Mouse (Mus musculus) left cerebral cortex, adult 9 months (tissue): Measurements from ENCODE around the gene Plekho1.
"Not testable (repeated sequence)": the region's sequence is repeated elsewhere in the genome, so short reads cannot be mapped to it uniquely, and the experiment has no call there.

ENCODE experiments used
- DNase-seq, 2 experiments: peaks; one replicate each; pipeline ENCODE4 v3.0.0; 2022; ENCODE audit warnings: low spot score in 2 of 2

Gene Plekho1

DNA sequence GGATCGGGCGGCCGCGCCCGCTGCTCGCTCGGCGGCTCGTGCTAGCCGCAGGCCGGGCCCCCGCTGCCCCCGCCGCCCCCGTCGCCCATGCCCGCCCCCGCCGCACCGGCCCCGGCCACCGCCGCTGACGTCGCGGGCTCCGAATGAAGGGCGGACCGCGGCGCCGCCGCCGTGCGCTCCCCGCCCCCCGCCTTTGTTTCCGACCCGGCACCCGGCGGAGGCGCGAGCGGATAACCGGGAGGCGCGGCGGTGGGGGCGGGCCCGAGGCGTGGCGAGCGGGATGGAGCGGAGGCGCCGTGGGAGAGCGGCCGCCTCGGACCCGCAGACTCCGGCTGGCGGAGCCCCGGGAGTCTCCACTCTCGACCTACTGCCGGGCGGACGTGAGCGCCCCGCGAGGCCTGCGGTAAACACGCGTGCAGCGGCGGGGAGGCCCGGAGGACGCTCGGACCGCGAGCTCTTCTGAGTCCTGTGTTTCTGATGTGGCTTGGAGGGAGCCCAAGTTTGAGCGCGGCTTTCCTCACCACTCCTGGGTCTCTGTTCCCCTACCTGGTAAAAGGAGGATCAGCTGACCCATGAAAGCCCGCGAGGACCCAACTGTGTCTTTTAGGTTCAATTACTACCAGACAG, at the start of gene Plekho1:
Gene Plekho1 (minus strand): TSS at position 200 of the 627 bp plus-strand sequence.
- DNase-seq: no peak

DNA sequence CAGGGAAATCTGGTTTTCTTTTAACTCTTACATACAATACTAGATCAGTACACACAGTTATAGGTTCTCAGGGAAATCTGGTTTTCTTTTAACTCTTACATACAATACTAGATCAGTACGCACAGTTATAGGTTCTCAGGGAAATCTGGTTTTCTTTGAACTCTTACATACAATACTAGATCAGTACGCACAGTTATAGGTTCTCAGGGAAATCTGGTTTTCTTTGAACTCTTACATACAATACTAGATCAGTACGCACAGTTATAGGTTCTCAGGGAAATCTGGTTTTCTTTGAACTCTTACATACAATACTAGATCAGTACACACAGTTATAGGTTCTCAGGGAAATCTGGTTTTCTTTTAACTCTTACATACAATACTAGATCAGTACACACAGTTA, 48.8 kb upstream of the Plekho1 start:
- DNase-seq: not testable (repeated sequence)

DNA sequence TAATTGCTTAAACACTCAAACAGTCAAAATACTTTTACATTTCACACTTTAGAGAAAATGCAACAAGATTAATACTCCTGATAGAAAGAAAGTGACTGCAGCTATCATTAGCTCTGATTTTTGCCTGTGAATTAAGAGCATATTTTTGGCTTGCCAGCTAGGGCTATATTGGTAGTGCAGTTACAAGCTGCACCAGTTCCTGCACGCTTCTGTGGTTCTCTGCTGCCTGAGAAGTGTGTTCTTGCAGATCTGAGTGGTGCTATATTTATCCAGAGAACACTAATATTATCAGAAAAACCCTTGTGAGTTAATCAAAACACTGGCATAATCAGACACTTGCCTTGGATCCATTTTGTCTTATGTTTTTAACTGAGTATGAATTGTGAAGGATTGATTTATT, 47.3 kb upstream of the Plekho1 start:
- no peak for DNase-seq

DNA sequence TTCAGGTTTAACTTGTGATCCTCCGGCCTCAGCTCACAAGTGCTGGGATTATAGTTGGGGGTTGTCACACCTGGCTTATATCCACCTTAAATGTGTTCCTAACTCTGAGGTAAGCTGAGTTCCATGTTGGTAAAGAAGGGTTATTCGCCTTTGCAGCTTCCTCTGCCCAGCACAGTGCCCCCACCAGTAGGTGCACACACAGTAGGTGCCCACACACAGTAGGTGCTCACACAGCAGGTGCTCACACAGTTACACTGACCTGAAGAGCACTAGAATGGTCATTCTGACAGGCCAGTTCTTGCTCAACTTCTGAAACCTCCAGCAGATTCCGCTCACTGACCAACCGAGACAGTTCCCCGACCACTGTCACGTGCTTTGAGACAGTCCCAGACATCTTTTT, 45.3 kb upstream of the Plekho1 start:
- DNase-seq: no peak

DNA sequence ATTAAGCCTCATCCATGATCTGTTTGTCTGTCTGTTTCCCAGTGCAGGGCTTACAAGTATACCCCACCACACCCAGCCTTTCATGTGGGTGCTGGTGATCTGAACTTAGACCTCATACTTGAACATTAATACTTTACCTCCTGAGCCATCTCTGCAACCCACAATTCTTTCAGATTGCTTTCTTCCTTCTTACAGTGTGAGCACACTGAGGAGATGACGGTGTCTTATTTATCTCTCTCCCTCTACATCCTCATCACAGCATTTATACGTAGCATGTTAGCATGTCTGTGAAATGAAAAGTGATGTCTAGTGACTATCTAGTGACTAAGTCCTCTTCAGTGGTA, 44.8 kb upstream of the Plekho1 start:
- DNase-seq: no peak

DNA sequence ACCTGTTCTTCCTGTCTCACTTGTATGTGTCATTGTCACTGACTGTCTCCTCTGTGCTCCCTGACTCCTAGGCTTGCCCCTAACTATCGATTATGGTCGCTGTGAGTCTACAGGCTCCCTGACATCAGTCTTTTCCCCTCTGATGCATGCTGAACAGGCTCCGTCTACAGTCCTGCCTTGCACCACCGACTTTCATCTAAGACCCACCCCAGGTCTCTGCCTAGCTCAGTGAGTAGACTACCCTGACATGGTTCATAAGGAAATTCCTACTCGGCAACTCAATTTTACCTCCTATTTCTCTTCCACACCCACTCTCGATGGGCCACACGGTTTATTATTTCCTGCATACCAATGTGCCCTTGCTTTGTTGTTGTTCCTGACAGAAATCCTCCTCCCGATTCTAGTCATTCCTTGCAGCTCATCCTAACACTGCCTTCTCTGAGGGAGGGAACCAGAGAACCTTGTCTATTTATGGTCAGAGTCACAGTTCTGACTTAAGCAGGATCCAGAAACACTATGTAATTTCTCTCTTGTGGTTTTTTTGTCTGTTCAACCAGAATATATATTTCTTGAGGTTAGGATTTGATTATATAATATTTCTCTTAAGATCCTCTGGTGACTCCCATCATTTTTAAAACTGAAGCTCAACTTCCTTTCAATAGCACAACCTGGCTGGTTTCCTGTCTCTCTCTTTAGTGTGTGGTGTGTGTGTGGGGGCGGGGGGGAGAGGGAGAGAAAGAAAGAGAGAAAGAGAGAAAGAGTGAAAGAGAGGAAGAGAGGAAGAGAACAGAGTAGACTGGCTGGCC, 44.3 kb upstream of the Plekho1 start:
- peak in 1 of 2 experiments; percentile 24 for DNase-seq

DNA sequence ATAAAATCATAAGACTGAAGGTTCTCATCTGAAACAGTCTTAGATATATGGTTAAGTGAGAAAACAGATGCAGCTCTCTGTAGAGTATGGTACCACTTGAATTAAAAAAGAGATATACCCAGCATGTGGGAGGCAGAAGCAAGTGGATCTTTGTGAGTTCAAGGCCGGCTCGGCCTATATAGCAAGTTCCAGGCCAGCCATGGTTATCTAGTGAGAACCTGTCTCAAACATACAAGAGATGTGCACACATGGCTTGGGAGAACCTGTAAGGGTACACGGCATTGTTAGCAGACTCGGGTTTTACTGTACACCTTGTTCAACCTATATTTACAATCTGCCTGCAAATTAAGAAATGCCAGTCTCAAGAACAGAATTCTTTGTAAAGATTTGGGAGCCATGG, 43.0 kb upstream of the Plekho1 start:
- DNase-seq: no peak

DNA sequence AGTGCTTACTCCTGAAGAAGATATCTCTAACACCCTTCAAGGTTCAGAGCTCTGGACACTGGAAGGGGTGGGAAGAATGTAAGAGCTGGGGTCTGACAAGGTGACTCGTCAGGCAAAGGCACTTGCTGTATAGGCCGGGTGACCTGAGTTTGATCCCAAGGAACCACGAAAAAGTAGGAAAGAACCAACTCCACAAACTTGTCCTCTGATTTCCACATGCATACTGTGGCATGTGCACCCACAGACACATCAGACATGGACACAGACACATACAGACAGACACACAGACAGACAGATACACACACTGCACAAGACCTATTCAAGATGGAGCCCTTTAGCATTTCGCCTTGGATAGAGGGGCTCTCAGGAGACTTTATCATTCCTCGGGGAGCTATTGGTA, 42.4 kb upstream of the Plekho1 start:
- no peak for DNase-seq

DNA sequence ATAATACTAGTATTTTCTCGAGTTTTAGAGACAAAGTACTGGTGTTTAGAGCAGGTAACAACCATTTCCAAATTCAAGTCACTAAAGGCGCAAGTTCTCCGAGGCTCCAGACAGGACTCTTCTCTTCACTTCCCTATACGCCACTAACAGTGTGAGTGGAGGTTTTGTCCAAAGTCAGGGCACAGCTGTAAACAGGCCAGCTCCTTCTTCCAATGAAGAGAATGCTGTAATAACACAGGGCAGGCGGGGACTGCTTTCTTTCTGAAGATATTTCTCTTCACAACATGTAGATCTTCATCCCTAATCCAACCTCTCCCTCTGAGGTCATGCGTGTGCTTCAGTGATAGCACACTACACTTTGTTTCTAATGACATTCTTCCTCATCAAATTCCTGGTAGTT, 41.0 kb upstream of the Plekho1 start:
- no peak for DNase-seq

DNA sequence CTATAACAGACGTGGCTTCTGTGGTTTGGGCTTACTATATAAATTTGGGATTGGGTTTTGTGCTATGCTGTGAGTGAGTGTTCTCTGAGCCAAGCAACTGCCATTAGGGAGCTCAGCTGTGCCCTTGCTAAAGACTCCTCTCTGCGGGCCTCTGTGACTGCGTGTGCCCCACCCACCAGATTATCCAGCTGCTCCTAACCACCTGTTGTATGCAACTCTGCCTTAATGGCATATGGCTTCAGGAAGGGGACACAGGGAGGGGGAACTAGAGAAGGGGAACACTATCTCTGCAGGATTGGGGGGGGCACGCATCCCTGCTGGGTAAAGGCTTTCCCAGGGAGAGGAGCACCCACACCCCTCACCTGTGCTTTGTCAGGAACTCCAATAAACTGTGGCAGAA, 37.2 kb upstream of the Plekho1 start:
- DNase-seq: no peak

DNA sequence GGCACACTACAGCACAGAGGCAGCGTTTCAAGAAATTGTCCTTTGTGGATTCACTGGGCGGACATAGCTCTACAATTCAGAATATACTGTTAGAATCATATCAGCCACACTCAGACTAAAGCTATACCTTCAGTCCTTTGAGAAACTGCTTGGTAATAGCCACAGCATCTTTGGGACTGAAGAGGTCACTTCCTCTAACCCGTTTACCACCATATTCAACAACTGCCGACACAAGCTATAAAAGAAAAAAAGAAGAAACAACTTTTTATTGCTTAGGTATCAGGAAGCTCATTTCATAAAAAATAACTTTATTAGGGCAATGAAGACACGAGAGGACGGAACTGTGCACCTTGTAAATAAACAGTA, 36.8 kb upstream of the Plekho1 start:
- no peak for DNase-seq

DNA sequence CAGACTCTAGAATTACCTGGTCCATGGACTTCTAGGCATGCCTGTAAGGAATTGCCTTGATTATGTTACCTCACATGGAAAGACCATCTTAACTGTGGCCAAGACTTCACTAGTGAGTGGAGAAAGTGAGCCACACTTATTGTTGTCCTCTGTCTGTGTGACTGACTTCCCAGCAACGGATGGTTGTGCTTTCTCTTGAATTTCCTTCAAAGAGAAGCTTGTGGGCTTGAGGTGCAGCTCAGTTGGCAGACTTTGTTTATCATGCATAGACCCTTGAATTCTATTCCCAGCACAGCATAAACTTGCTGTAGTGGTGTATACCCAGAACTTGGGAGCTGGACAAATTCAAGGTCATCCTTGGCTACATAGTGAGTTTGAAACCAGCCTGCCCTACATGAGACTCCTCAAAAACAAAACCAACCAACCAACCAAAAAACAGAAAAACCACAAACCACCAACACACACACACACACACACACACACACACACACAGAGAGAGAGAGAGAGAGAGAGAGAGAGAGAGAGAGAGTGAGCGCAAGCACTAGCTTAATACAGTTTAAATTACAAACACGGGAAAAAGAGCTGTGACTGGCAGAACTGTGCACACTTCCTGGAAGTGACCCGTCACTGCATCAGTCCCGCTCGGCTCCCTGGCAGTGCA, 36.3 kb upstream of the Plekho1 start:
- DNase-seq: no peak

DNA sequence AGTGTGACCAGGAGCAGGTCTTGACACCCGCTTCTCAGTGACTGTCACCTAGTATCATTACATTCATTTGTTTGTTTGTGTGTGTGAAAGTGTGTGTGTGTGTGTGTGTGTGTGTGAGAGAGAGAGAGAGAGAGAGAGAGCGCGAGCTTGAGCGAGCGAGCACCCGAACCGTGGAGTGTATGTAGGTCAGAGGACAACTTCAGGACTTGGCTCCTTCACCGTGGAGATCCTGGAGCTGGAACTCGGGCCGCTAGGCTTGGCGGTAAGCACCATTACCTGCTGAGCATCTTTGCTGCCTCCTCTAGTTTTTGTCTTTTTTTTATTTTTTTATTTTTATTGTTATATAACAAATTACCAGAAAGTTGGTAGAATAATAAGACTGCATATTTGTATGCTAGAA, 34.0 kb upstream of the Plekho1 start:
- DNase-seq: no peak

DNA sequence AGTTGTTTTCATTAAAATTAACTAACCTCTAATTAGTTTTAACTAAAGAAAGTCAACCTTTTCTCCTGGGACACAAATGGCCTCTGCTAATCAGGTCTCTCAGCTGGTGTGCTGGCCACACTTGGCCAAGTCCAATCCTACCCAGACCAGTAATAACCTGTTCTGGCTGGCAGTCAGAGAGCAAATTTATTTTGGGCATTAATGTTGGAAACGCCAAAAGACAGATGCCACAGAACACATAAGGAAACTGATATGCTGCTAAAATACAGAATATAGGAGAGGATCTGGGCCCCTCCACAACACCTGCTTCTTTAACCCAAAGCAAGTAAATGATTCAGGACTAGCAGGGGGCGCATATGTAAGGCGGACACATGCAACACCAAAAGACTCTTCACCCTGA, 33.5 kb upstream of the Plekho1 start:
- no peak for DNase-seq

DNA sequence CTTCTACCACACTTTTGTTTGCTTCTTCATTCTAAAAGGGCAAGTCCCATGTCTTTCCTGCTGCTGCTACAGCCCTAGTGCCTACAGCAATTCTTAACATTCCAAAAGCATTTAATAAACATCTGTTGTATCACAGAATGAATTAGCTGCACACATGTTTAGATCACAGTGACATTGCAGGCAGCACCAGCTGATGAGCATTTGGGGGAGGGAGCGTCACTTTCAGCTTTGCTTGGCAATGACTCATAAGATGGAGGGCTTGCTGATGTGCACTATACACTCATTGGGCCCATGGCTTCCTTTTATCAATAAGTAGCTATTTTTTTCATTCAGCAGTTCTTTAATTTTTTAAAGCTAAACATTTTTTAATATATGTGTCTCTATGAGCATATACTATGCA, 32.1 kb upstream of the Plekho1 start:
- no peak for DNase-seq

DNA sequence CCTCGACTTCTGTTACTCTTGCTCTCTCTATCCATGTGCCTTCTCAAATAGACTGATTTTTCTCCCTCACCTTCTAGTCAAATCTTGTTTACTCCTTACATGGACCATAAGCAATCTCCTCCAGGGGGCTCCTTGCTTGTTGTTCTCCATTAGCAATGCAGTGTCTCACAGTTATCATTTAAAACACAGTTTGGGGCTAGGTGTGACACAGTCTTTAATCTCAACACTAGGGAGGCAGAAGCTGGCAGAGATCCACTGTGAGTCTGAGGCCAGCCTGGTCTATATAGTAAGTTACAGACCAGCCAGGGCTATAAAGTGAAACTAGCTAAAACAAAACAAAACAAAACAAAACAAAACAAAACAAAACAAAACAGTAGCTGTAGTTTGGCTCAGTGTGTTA, 31.3 kb upstream of the Plekho1 start:
- DNase-seq: no peak

DNA sequence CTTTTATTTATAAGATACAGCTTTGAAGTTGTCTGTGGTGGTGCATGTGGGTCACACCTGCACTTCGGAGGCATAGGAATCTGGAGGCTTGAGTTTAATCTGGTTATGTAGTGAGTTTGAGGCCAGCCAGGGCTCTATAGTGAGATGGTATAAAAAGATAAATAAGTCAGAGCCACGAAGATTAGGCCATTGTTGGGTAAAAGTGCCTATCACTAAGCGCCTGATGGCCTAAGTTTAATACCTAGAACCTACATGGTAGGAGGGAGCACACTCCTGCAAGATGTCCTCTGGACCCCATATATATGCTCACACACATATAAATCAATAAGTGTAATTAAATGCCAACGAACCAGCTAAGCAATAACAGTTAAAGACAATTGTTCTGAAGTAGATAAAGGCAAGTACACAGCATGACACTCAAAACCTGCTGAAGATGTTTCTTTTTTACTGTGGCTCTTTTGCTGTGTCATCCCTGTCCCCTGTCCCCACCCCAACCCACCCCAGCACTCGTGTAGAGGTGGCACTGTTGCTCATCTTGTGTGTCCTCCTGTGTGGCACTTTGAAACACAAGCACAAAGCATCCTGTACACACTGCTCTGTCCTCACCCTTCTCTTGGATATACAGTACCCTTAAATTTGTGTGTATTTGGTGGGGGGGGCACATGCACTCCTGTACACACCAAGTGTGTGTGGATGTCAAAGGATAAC, 25.8 kb upstream of the Plekho1 start:
- DNase-seq: no peak

DNA sequence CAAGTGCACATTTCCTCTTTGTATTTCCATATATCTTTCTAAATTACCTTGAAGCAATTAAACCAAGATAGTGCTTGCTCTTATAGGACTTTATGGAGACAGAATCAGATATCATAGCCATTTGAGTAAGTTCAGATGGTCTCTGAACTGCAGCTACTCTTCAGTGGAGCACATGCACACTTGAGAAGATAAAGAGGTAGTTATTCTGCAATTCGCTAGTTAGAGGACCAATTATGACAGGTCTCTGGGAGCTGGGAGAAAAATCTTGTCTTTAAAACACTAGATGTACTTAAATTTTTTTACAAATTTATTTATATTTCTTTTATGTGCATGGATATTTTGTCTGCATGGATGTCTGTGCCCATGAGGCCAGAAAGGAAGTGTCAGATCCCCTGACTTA, 24.9 kb upstream of the Plekho1 start:
- DNase-seq: no peak

DNA sequence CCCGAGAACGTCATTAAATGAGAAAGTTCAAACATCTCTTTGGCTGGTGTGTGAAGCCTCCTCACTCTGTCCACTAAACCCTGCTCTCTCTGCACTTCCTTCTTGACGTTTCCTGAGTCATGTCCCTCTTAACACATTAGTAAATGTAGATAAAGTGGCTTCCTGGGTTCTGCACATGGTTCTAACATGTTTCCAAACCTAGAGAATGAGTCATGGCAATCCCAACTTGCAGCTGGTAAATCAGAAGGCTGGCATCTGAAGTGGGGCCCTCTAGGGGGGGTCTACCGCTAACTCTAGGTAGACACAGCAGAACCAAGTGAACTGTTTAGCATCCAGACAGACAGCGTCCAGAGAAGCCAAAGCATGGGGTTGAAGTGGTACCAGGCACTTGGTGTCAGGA, 21.7 kb upstream of the Plekho1 start:
- no peak for DNase-seq

DNA sequence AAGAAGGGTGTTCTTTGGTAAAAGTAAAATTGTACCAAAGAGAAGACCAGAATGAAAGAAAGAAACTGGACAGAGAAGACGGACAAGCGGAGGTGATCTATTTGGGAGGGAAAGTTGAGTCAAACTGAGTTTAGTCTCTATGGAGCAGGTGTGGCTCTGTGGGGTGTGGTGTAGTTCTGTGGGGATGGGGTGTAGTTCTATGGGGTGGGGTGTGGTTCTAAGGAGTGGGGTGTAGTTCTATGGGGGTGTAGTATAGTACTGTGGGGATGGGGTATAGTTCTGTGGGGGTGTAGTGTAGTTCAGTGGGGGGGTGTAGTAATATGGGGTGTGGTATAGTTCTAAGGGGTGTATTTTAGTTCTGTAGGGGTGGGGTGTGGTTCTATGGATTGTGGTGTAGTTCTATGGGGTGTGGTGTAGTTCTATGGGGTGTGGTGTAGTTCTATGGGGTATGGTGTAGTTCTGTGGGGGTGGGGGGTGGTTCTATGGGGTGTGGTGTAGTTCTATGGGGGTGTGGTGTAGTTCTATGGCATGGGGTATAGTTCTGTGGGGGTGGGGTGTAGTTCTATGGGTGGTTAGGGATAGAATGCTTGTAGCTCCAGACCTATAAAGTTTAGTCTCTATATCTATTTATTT, 20.6 kb upstream of the Plekho1 start:
- DNase-seq: no peak

DNA sequence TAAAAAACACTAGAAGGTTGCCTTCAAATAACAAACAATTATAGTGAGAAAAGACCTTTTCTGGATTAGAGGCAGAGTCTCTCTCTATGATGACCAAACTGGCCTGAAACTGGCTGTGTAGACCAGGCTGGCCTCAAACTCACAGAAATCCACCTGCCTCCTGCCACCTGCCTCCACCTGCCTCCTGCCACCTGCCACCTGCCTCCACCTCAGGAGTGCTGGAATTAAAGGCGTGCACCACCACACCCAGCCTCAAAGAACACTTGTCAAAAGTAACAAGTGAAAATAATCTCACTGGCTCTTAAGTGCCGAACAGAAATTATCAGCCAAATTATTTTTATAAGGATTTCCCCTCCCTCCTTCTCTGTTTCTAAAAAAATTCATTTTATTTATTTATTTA, 19.9 kb upstream of the Plekho1 start:
- no peak for DNase-seq

DNA sequence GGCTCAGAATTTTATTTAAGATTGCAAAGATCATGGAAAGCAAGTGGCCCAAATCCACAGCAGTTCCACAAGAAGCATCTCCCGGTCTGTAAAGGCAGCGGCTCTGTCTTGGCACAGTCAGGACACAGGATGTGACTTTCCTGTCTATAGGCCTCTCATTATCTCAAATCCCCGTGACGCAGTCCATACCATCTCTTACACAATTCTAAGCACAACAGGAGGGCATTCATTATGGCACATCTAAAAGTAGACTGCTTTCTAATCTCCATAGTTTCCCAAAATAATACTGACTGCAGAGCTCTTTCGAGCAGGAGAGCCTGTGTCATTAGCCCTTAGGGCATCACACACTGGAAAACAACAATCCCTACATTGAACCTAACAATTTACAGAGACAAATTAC, 17.0 kb upstream of the Plekho1 start:
- DNase-seq: no peak
